In the genomic region with DNA sequence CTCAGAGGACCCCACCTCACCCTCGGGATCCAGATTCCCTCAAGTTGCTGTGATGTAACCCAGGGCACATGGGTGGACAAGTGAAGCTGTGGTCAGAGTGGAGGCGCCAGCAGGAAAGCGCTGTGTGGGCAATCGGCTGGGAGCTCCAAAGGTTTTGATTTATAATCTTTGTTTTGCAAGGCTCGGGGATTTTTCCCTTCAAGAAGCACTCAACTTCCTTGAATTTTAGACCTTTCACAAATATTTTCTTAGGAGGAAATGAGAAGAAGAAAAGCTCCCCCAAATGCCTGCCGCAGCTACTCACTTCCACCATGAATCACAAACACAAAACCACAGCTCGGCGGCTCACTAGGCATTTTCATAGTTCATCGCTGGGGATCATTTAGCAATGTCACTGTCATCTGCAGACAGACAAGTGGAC, we compare ENCODE assay signal across 11 mouse cellular contexts. TPM values are rescaled to one million over a fixed set of nuclear protein-coding genes. Genes with fewer than 3 reads are reported as not detected.
DNase-seq lines count a peak whose midpoint lies in the region; ATAC-seq and TF ChIP-seq lines count a peak whose summit lies in the region.
"Had no signal": no experiment of that assay in that cellular context is flagged by ENCODE, and none has a peak within 500 bp of the region (broad histone marks: within the 10 kb centered on the region; RNA-seq: fewer than 3 reads in every experiment).

No protein-coding gene starts in this region.

- H3K27me3 ChIP-seq in kidney, embryonic 16.5 days (ENCODE audit: insufficient read depth, low read length) = no peaks in the 10 kb centered on the region
- no peaks in the 10 kb centered on the region for H3K27me3 ChIP-seq in myocyte (ENCODE audit: control insufficient read depth, insufficient read depth, insufficient read length)

- no peak overlapping the region for H3K4me3 ChIP-seq in bone marrow, adult 2 months (replicated peaks; ENCODE audit: control insufficient read depth, low read depth, low read length)
- no peak overlapping the region for H3K4me3 ChIP-seq in kidney, embryonic 16.5 days (ENCODE audit: low read length)
- H3K4me3 ChIP-seq in myocyte = peak overlapping the region; percentile 5
- H3K4me3 ChIP-seq: heart, embryonic 13.5 days; midbrain, embryonic 10.5 days had no signal

- ATAC-seq in monocyte, adult 5-6 weeks (replicated peaks; ENCODE audit: insufficient number of reproducible peaks, low FRiP score, low TSS enrichment, poor library complexity, severe bottlenecking) = no peak
- no peak for ATAC-seq in kidney, embryonic 16.5 days (ENCODE audit: low FRiP score, low TSS enrichment)

- no peaks in the 10 kb centered on the region for H3K36me3 ChIP-seq in kidney, embryonic 16.5 days (ENCODE audit: insufficient read depth, low read length)
- H3K36me3 ChIP-seq in myocyte (ENCODE audit: control insufficient read depth, insufficient read depth) = no peaks in the 10 kb centered on the region
- H3K36me3 ChIP-seq: heart, embryonic 13.5 days; midbrain, embryonic 10.5 days had no signal

- peak overlapping the region; percentile 15; the same call in 1 of the 2 replicates for H3K27ac ChIP-seq in bone marrow, adult 2 months (ENCODE audit: control insufficient read depth, insufficient read depth, low read depth, low read length, poor library complexity)
- peak overlapping the region; percentile 70 for H3K27ac ChIP-seq in kidney, embryonic 16.5 days (ENCODE audit: low read length)
- H3K27ac ChIP-seq: heart, embryonic 13.5 days; midbrain, embryonic 10.5 days had no signal

- no peak overlapping the region for H3ac ChIP-seq in myocyte (ENCODE audit: control insufficient read depth, insufficient read length)

- no peaks in the 10 kb centered on the region for H3K9me3 ChIP-seq in kidney, embryonic 16.5 days (ENCODE audit: low read length)
- H3K9me3 ChIP-seq: heart, embryonic 13.5 days; midbrain, embryonic 10.5 days had no signal

- H3K9ac ChIP-seq in kidney, embryonic 16.5 days (replicated peaks; ENCODE audit: low read length) = no peak overlapping the region
- H3K9ac ChIP-seq: heart, embryonic 13.5 days had no signal

- WGBS in bone marrow, adult 2 months = 2% methylated on average over 9 of the region's 9 CpGs
- WGBS in kidney, embryonic 16.5 days = 8% methylated on average over 9 of the region's 9 CpGs

- no peaks in the 10 kb centered on the region for H3K79me2 ChIP-seq in myocyte (ENCODE audit: control insufficient read depth, insufficient read depth)

- peaks cover 1% of the 10 kb centered on the region for H3K4me1 ChIP-seq in bone marrow, adult 2 months (ENCODE audit: control insufficient read depth, insufficient read depth, low read length)
- H3K4me1 ChIP-seq in kidney, embryonic 16.5 days (ENCODE audit: insufficient read depth, low read length) = peaks cover 38% of the 10 kb centered on the region

- H3K4me2 ChIP-seq in kidney, embryonic 16.5 days (replicated peaks; ENCODE audit: low read depth, low read length) = peak overlapping the region; percentile 35
- peak overlapping the region; percentile 86 for H3K4me2 ChIP-seq in myocyte (ENCODE audit: low read depth)
- H3K4me2 ChIP-seq: heart, embryonic 13.5 days had no signal

- DNase-seq in monocyte, adult 2 months (ENCODE audit: low read depth in 1 of 2, low spot score in 2 of 2) = peak; percentile 52 to 59
- no peak for DNase-seq in heart, postnatal 4 days
- DNase-seq in right cerebral cortex, adult 2 months (ENCODE audit: low spot score in 2 of 2) = no peak
- DNase-seq: cerebellum, postnatal 25 days; thymus, adult 2 months had no signal

- no peak for TF ChIP-seq POLR2A in bone marrow, adult 2 months (IDR thresholded peaks at IDR 0.05; ENCODE audit: borderline replicate concordance, control insufficient read depth, low read depth, low read length)
- no peak for TF ChIP-seq POLR2A in myocyte (IDR thresholded peaks at IDR 0.05; ENCODE audit: insufficient read length, low read depth)

- TF ChIP-seq CTCF in bone marrow, adult 2 months (IDR thresholded peaks at IDR 0.05; ENCODE audit: control insufficient read depth, insufficient read depth, low read length) = no peak

TF ChIP-seq in myocyte, 11 proteins besides CTCF, POLR2A, EP300 and RAD21:
- TF ChIP-seq MYOG (IDR thresholded peaks at IDR 0.05; ENCODE audit: control insufficient read depth in 1 of 3, insufficient read depth in 1 of 3, insufficient read length in 2 of 3, low read depth in 2 of 3) (peak in 1 of 3 experiments; percentile 35), TCF3 (IDR thresholded peaks at IDR 0.05; ENCODE audit: insufficient read length, low read depth) (no peak), CEBPB (IDR thresholded peaks at IDR 0.05; ENCODE audit: insufficient read depth, poor library complexity, severe bottlenecking) (peak; percentile 72), MAX (IDR thresholded peaks at IDR 0.05; ENCODE audit: low read depth) (no peak)

RNA-seq across cellular contexts. Expression of a gene that starts 29.7 kb away (rescaled TPM):
- total RNA-seq in monocyte, adult 5-6 weeks (2017) = not detected in 3 replicates
- 2.7 and 6.9 TPM in 2 replicates for polyA plus RNA-seq in bone marrow, adult 2 months (2011; ENCODE audit: insufficient read depth, insufficient read length, low replicate concordance, missing spikeins)
- polyA plus RNA-seq in kidney, embryonic 16.5 days (2015; fragmentation: Nextera tagmentation; extraction: Ambion mirVana) = 0.89 and 0.98 TPM in 2 replicates
- polyA plus RNA-seq in myocyte (2012; fragmentation: generic; extraction: Trizol) = 19.7 TPM
- total RNA-seq in heart, postnatal 4 days (2021) = 1 to 10 TPM; 7.6 to 8.9 TPM

Comparison
In these comparisons a context has a peak if more than half of its experiments do, and no peak if none do; other contexts are left out.
1. DNase-seq: peak in monocyte, adult 2 months (2 of 2); none in heart, postnatal 4 days (single experiment) and right cerebral cortex, adult 2 months (0 of 2).